Mouse (Mus musculus): ENCODE results near the gene Lypd9. TPM values are rescaled to one million over a fixed set of nuclear protein-coding genes. Genes with fewer than 3 reads are reported as not detected.
"Not testable (repeated sequence)": the region's sequence is repeated elsewhere in the genome, so short reads cannot be mapped to it uniquely, and the experiment has no call there.

Gene Lypd9
- polyA plus RNA-seq (2015; fragmentation: Nextera tagmentation; extraction: Ambion mirVana), result not detected in 2 replicates

DNA sequence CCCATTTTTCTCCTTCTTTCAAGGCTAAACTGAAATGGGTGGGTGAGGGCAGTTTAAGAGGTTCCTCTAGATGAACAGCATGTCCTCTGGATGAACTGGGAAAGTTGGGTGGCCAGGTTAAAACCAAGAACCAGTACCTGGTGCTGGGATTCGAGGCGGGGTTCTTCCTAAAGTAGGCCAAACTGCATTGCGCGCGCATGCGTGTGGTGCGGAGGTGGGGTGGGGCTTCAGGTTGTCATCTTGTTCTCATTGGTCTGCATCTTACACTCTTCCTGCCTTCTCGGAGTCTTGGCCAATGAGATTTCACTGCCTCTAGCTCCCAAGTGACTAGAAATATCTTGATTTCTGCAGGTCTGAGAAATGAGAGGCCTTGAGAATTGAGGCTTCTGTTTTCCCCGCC lies at the start of gene Lypd9:
Lypd9 (minus strand) TSS at position 165 of the 400 bp plus-strand sequence.
- no peaks in the 10 kb centered on the region for H3K4me1 ChIP-seq (ENCODE audit: insufficient read depth, low read length)
- H3K36me3 ChIP-seq (ENCODE audit: insufficient read depth, low read length), result no peaks in the 10 kb centered on the region
- no peak within 1 kb of the TSS for H3K9ac ChIP-seq (replicated peaks; ENCODE audit: low read length)
- H3K4me2 ChIP-seq (replicated peaks; ENCODE audit: low read depth, low read length), result no peak within 1 kb of the TSS
- ATAC-seq (ENCODE audit: low FRiP score, low TSS enrichment), result no peak
- H3K27me3 ChIP-seq (ENCODE audit: insufficient read depth, low read length), result no peaks in the 10 kb centered on the region
- H3K27ac ChIP-seq (ENCODE audit: low read length), result no peak within 1 kb of the TSS
- WGBS, result 97% methylated on average over 9 of the region's 9 CpGs
- peaks cover 3% of the 10 kb centered on the region; the same call in 1 of the 2 replicates for H3K9me3 ChIP-seq (ENCODE audit: low read length)
- no peak within 1 kb of the TSS for H3K4me3 ChIP-seq (ENCODE audit: low read length)

DNA sequence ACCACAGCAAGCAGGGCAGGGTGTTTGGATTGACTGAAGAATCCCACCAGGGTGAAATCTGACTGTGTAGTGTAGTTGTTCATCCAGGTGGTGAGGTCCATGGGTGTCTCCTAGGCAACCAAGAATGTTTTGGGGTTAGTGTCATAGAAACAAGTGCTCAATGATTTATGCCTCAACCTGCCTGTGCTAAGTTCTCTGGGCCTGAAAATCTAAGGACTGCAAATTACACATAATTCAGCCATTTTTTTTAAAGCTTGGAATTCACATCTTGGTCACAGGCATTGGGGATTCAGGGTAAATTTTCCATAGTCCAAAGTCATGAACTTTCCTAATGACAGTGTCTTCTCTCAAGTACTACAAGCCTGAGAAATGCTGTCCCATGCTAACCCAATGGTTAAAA lies 49.7 kb upstream of the Lypd9 start, which contains the start of gene Olfr331:
Olfr331 (minus strand) TSS at position 101 of the 400 bp plus-strand sequence.
- not testable (repeated sequence) for H3K4me3 ChIP-seq (ENCODE audit: low read length); ATAC-seq (ENCODE audit: low FRiP score, low TSS enrichment); H3K36me3 ChIP-seq (ENCODE audit: insufficient read depth, low read length); H3K27me3 ChIP-seq (ENCODE audit: insufficient read depth, low read length); H3K9me3 ChIP-seq (ENCODE audit: low read length); H3K4me1 ChIP-seq (ENCODE audit: insufficient read depth, low read length); H3K27ac ChIP-seq (ENCODE audit: low read length); H3K4me2 ChIP-seq (replicated peaks; ENCODE audit: low read depth, low read length); H3K9ac ChIP-seq (replicated peaks; ENCODE audit: low read length)

DNA sequence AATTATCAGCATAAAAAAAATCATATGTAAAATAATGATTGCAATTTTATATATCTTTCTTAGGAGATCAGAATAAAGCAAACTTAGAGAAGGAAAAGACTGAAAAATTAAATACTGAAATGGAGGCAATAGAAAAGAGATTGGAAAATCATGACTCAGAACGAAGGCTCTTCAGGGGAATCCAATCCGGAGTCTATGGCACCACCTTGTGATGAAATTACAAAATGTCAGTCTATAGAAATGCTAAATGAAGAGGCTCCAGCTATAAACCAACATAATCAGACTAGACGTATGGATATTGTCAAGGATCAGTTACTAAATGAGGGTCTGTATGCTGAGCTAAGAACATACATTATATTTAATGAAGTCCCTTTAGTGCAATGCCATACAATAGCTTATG lies 46.6 kb upstream of the Lypd9 start:
- no peak for ATAC-seq (ENCODE audit: low FRiP score, low TSS enrichment)
- H3K4me2 ChIP-seq (replicated peaks; ENCODE audit: low read depth, low read length), result no peak overlapping the region
- H3K36me3 ChIP-seq (ENCODE audit: insufficient read depth, low read length), result no peaks in the 10 kb centered on the region
- H3K4me1 ChIP-seq (ENCODE audit: insufficient read depth, low read length), result no peaks in the 10 kb centered on the region
- no peaks in the 10 kb centered on the region for H3K27me3 ChIP-seq (ENCODE audit: insufficient read depth, low read length)
- WGBS, result 46% methylated on average over 3 of the region's 3 CpGs
- no peak overlapping the region for H3K4me3 ChIP-seq (ENCODE audit: low read length)
- H3K27ac ChIP-seq (ENCODE audit: low read length), result no peak overlapping the region
- no peaks in the 10 kb centered on the region for H3K9me3 ChIP-seq (ENCODE audit: low read length)
- H3K9ac ChIP-seq (replicated peaks; ENCODE audit: low read length), result no peak overlapping the region

DNA sequence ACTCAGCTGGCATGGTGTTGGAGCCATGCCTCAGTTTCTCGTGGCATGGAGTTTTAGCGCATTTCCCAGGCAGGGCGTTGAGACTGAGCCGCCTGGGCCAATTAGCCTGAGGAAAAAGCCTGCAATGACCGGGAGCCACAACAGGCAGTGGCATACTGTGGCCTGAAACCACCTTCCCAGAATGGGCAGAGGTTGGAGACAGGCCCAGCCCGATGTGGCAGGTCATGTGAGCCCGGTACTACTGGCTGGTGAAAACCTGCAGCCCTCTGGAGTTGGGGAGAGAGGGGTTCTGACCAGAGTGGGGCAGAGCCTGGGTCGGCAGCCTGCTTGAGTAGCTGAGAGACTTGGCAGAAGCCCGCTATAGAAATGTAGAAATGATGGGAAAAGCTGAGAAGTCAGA lies 46.0 kb upstream of the Lypd9 start:
- no peak overlapping the region for H3K4me2 ChIP-seq (replicated peaks; ENCODE audit: low read depth, low read length)
- ATAC-seq (ENCODE audit: low FRiP score, low TSS enrichment), result no peak
- no peaks in the 10 kb centered on the region for H3K4me1 ChIP-seq (ENCODE audit: insufficient read depth, low read length)
- 82% methylated on average over 9 of the region's 9 CpGs for WGBS
- H3K9ac ChIP-seq (replicated peaks; ENCODE audit: low read length), result no peak overlapping the region
- no peaks in the 10 kb centered on the region for H3K27me3 ChIP-seq (ENCODE audit: insufficient read depth, low read length)
- H3K9me3 ChIP-seq (ENCODE audit: low read length), result no peaks in the 10 kb centered on the region
- H3K4me3 ChIP-seq (ENCODE audit: low read length), result no peak overlapping the region
- no peaks in the 10 kb centered on the region for H3K36me3 ChIP-seq (ENCODE audit: insufficient read depth, low read length)
- no peak overlapping the region for H3K27ac ChIP-seq (ENCODE audit: low read length)

DNA sequence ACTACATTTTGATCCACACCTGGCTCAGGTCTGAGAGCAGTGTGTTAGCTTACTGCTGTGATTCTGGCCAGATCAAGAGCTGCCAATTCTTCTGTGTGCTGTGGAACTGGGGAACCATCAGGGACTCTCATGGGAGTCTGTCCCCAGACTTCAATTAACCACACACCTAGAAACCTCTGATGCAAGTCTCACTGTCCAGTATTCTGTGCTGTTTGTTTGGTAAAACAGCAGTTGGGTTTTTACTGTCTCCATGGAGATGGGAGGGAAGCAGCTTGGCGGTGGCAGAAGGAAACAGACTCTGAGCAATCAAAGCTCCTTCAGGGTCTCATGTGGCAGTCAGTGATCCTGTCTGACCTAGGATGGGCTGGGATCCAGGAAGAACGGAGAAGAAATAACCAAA lies 39.7 kb upstream of the Lypd9 start, which contains the start of gene Olfr332:
Olfr332 (minus strand) TSS at position 101 of the 400 bp plus-strand sequence.
- no peak within 1 kb of the TSS for H3K27ac ChIP-seq (ENCODE audit: low read length)
- WGBS, result 64% methylated on average over 2 of the region's 2 CpGs
- H3K4me3 ChIP-seq (ENCODE audit: low read length), result no peak within 1 kb of the TSS

DNA sequence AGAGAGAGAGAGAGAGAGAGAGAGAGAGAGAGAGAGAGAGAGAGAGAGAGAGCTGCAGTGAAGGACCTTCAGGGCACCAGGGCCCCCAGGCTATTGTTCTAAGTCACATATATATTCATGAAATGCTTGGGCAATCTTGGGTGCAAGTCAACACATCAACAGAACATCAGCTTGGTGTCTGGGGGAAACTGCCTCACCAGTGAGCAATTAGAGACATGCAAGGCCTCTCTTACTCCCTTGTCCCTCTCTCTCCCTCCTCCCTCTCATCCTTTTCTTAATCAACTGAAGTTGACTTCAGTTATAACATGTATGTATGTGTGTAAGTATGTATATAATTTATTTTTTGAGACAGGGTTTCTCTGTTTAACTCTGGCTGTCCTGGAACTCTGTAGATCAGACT lies 9.4 kb upstream of the Lypd9 start, which contains the start of gene Olfr30:
Olfr30 (minus strand) TSS at position 101 of the 400 bp plus-strand sequence.
- H3K4me1 ChIP-seq (ENCODE audit: insufficient read depth, low read length), result no peaks in the 10 kb centered on the region
- no peak within 1 kb of the TSS for H3K9ac ChIP-seq (replicated peaks; ENCODE audit: low read length)
- no peak within 1 kb of the TSS for H3K27ac ChIP-seq (ENCODE audit: low read length)
- H3K36me3 ChIP-seq (ENCODE audit: insufficient read depth, low read length), result no peaks in the 10 kb centered on the region
- H3K9me3 ChIP-seq (ENCODE audit: low read length), result no peaks in the 10 kb centered on the region
- no peak for ATAC-seq (ENCODE audit: low FRiP score, low TSS enrichment)
- no peak within 1 kb of the TSS for H3K4me3 ChIP-seq (ENCODE audit: low read length)
- no peaks in the 10 kb centered on the region for H3K27me3 ChIP-seq (ENCODE audit: insufficient read depth, low read length)
- no peak within 1 kb of the TSS for H3K4me2 ChIP-seq (replicated peaks; ENCODE audit: low read depth, low read length)

More for the DNA sequence above, 39.7 kb upstream of the Lypd9 start, which contains the start of gene Olfr332:
- Histone ChIP-seq H3K27me3 (ENCODE audit: insufficient read depth, low read length) (no peaks in the 10 kb centered on the region), H3K9ac (replicated peaks; ENCODE audit: low read length) (no peak within 1 kb of the TSS), H3K9me3 (ENCODE audit: low read length) (no peaks in the 10 kb centered on the region), H3K4me1 (ENCODE audit: insufficient read depth, low read length) (no peaks in the 10 kb centered on the region), H3K36me3 (ENCODE audit: insufficient read depth, low read length) (no peaks in the 10 kb centered on the region), H3K4me2 (replicated peaks; ENCODE audit: low read depth, low read length) (no peak within 1 kb of the TSS)
- ATAC-seq (ENCODE audit: low FRiP score, low TSS enrichment), result no peak

DNA sequence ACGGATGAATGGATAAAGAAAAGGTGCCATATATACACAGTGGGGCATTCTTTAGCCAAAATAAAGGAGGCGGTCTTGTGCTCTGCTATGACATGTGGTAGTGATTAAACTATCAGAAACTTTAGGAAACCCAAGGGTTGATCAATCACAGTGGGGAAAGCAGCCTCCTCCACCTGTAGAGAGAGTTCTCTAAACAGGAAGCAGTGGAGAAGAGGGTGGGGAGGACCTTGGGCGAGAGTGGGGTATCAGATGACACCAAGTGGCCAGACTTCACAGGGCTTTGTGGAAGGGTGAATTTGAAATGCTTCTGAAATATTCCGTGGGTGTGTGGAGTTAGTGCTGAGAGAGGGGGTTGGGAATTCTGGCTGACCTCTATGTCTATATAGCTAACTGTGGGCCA lies 869 bp upstream of the Lypd9 start:
- H3K27me3 ChIP-seq (ENCODE audit: insufficient read depth, low read length), result no peaks in the 10 kb centered on the region
- no peak overlapping the region for H3K4me3 ChIP-seq (ENCODE audit: low read length)
- H3K9ac ChIP-seq (replicated peaks; ENCODE audit: low read length), result no peak overlapping the region
- ATAC-seq (ENCODE audit: low FRiP score, low TSS enrichment), result no peak
- 37% methylated on average over 4 of the region's 4 CpGs for WGBS
- no peak overlapping the region for H3K27ac ChIP-seq (ENCODE audit: low read length)
- H3K9me3 ChIP-seq (ENCODE audit: low read length), result no peaks in the 10 kb centered on the region
- no peaks in the 10 kb centered on the region for H3K4me1 ChIP-seq (ENCODE audit: insufficient read depth, low read length)
- H3K4me2 ChIP-seq (replicated peaks; ENCODE audit: low read depth, low read length), result no peak overlapping the region
- H3K36me3 ChIP-seq (ENCODE audit: insufficient read depth, low read length), result no peaks in the 10 kb centered on the region

DNA sequence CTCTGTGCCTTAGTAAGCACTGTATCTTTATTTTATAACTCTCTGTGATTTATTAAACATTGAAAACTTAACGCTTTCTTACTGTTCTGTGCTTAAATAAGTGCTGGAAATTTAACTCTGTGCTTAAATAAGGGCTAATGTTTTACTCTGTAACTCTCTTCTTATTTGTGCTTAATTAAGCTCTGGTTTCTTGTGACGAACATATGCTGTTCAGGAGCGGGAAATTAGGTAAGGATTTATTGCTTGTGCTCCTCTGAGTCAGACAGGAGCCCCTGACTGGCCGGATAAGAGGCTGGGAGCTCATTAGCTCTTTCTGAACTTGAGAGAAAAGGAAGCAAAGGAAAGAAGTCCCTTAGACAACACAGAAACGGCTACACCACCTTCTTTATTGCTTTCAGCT lies 14.9 kb downstream of the Lypd9 start:
- Histone ChIP-seq H3K9me3 (ENCODE audit: low read length) (no peaks in the 10 kb centered on the region), H3K27me3 (ENCODE audit: insufficient read depth, low read length) (no peaks in the 10 kb centered on the region), H3K27ac (ENCODE audit: low read length) (no peak overlapping the region), H3K4me3 (ENCODE audit: low read length) (no peak overlapping the region), H3K9ac (replicated peaks; ENCODE audit: low read length) (no peak overlapping the region), H3K4me1 (ENCODE audit: insufficient read depth, low read length) (peaks cover 8% of the 10 kb centered on the region), H3K36me3 (ENCODE audit: insufficient read depth, low read length) (no peaks in the 10 kb centered on the region), H3K4me2 (replicated peaks; ENCODE audit: low read depth, low read length) (no peak overlapping the region)
- 3% methylated on average over 5 of the region's 5 CpGs for WGBS
- no peak; the same call in 1 of the 2 replicates for ATAC-seq (ENCODE audit: low FRiP score, low TSS enrichment)

DNA sequence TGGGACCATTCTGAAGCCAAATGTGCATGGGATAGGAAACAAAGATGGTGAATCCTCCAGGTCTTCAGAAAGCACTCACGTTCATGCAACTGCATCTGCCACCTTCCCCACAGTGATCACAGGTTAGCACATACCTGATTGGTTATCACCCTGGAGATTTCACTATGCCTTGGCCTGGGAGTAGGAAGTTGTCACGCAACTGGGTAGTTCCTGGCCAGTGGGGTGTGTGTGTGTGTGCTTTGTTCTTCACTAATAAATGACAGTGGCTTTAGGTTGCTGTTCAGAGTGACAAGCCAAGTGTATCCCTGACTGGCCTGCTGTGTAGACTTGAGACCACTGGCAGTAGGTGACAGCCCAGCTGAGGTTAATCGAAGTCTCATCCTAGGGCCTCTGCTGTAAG lies 20.5 kb downstream of the Lypd9 start, which contains the start of gene Gm12253:
Gm12253 (plus strand) TSS at position 301 of the 400 bp plus-strand sequence.
- WGBS, result 90% methylated on average over 3 of the region's 3 CpGs
- no peaks in the 10 kb centered on the region for H3K36me3 ChIP-seq (ENCODE audit: insufficient read depth, low read length)
- no peak within 1 kb of the TSS for H3K4me2 ChIP-seq (replicated peaks; ENCODE audit: low read depth, low read length)
- H3K4me3 ChIP-seq (ENCODE audit: low read length), result no peak within 1 kb of the TSS
- H3K27me3 ChIP-seq (ENCODE audit: insufficient read depth, low read length), result no peaks in the 10 kb centered on the region
- H3K9me3 ChIP-seq (ENCODE audit: low read length), result no peaks in the 10 kb centered on the region
- peaks cover under 1% of the 10 kb centered on the region; the same call in 1 of the 2 replicates for H3K4me1 ChIP-seq (ENCODE audit: insufficient read depth, low read length)
- no peak for ATAC-seq (ENCODE audit: low FRiP score, low TSS enrichment)
- no peak within 1 kb of the TSS for H3K9ac ChIP-seq (replicated peaks; ENCODE audit: low read length)
- H3K27ac ChIP-seq (ENCODE audit: low read length), result no peak within 1 kb of the TSS

DNA sequence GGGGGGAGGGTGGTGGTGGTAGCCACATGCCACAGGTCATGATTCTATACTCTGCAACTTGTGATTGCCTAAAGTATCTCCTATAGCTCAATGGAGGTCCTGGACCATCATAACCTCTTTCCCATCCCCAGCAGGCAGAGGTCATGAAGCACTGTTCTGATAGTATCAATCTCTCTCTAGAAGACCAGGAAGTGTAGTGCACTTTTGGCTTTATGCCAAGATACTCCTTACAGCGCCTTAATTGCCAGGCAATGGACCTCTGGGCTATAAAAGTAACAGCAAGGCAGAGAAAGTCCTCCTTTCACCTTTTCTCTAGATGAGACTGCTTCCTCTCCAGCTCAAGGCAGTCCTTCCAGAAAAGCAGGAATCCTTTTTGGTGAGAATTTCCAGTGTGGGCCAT lies 31.9 kb downstream of the Lypd9 start, which contains the start of gene 1810065E05Rik:
1810065E05Rik (plus strand) TSS at position 297 of the 400 bp plus-strand sequence.
- 42% methylated on average over 1 of the region's 1 CpGs for WGBS
- ATAC-seq (ENCODE audit: low FRiP score, low TSS enrichment), result no peak
- Histone ChIP-seq H3K4me1 (ENCODE audit: insufficient read depth, low read length) (no peaks in the 10 kb centered on the region), H3K4me2 (replicated peaks; ENCODE audit: low read depth, low read length) (no peak within 1 kb of the TSS), H3K4me3 (ENCODE audit: low read length) (no peak within 1 kb of the TSS), H3K27ac (ENCODE audit: low read length) (no peak within 1 kb of the TSS), H3K9ac (replicated peaks; ENCODE audit: low read length) (no peak within 1 kb of the TSS), H3K27me3 (ENCODE audit: insufficient read depth, low read length) (no peaks in the 10 kb centered on the region), H3K36me3 (ENCODE audit: insufficient read depth, low read length) (no peaks in the 10 kb centered on the region), H3K9me3 (ENCODE audit: low read length) (no peaks in the 10 kb centered on the region)

Measured in kidney, embryonic 16.5 days (tissue).